Mouse (Mus musculus) liver, embryonic 15.5 days (tissue): ENCODE measurements around the gene Thumpd1. TPM values are rescaled to one million over a fixed set of nuclear protein-coding genes. Genes with fewer than 3 reads are reported as not detected.
A peak's percentile ranks its signal among the peaks of the same experiment; 100 is the strongest.

Experiments
- ATAC-seq: fragments of 200-750 bp; cut with Nextera tagmentation; 2 replicates; pipeline ENCODE4 v1.8.0; 2017; ENCODE audit warnings: moderate number of reproducible peaks, mild to moderate bottlenecking, moderate library complexity; ENCODE audit not compliant: insufficient read depth
- H3K27ac ChIP-seq: fragments of 300-500 bp; sonication (generic); replicated peaks from 2 replicates; pipeline ENCODE4 v1.5.1; 2015; ENCODE audit warnings: mild to moderate bottlenecking, inconsistent platforms
- H3K27me3 ChIP-seq: fragments of 300-500 bp; sonication (generic); 2 replicates; pipeline ENCODE4 v1.6.1; 2015; ENCODE audit warnings: mild to moderate bottlenecking, inconsistent platforms
- H3K36me3 ChIP-seq: fragments of 300-500 bp; sonication (generic); replicated peaks from 2 replicates; pipeline ENCODE4 v1.6.1; 2015; ENCODE audit warnings: moderate library complexity, mild to moderate bottlenecking, inconsistent platforms
- H3K4me1 ChIP-seq: fragments of 300-500 bp; sonication (generic); replicated peaks from 2 replicates; pipeline ENCODE4 v1.6.1; 2015; ENCODE audit warnings: inconsistent platforms
- H3K4me2 ChIP-seq: fragments of 300-500 bp; sonication (generic); 2 replicates; pipeline ENCODE4 v1.6.1; 2015; ENCODE audit warnings: moderate library complexity, mild to moderate bottlenecking, inconsistent platforms
- H3K4me3 ChIP-seq: fragments of 300-500 bp; sonication (generic); replicated peaks from 2 replicates; pipeline ENCODE4 v1.5.1; 2015; ENCODE audit warnings: mild to moderate bottlenecking, inconsistent platforms
- H3K9ac ChIP-seq: fragments of 300-500 bp; sonication (generic); 2 replicates; pipeline ENCODE4 v1.6.1; 2015; ENCODE audit warnings: moderate library complexity, mild to moderate bottlenecking, inconsistent platforms
- H3K9me3 ChIP-seq: fragments of 300-500 bp; sonication (generic); replicated peaks from 2 replicates; pipeline ENCODE4 v1.6.1; 2016; ENCODE audit warnings: inconsistent platforms
- WGBS: fragments of 180-500 bp; shearing (Covaris S2); methylation state at CpG from one replicate; pipeline ENCODE4 v1.1.7; 2015; ENCODE audit warnings: mixed read lengths; ENCODE audit not compliant: insufficient replicate concordance; 5-methylcytosine and 5-hydroxymethylcytosine counted together
- polyA plus RNA-seq: library from polyadenylated mRNA; unstranded; fragments of >200 nt; fragmentation: Nextera tagmentation; extraction: Ambion mirVana; gene quantifications from 2 replicates; pipeline ENCODE4 v1.2.1, GENCODE M21; 2015

The Thumpd1 gene
- 23.7 and 24.0 TPM in 2 replicates for polyA plus RNA-seq

DNA sequence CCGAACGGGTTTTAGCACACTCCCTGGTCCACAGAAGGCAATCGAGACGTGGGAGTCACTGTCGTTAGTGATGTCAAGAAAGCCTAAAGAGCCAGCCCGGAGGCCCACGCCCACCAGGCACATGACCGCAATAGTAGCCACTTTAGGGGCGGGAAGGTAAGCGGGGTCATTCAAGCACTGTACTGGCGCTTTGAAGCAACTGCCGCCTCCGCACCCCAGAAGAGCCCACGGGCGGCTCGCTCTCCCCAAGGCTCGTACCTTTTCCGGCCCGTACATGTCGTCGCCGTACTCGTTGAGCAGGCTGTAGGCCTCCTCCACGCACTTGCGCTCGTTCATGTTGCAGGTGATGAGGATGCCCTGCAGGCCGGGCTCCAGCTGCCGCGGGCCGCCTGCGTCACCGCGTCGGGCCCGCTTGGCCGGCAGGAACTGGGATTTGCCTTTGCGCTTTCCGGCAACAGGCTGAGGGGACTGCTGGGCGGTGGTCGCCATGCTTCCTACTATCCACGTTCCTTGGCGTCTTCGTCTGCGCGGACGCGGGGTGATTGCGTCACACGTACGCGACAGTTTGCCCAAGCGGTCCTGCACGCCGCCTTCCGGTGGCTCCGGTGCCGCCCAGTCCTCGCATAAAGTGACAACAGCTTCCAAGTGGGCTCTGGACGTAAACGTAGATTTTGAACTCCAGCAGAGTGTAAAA, at the start of gene Thumpd1:
Gene Thumpd1 (minus strand): TSS at position 546 of the 694 bp plus-strand sequence.
- peaks cover 35% of the 10 kb centered on the region for H3K36me3 ChIP-seq
- H3K9ac ChIP-seq, result peak within 1 kb of the TSS; percentile 68
- H3K9me3 ChIP-seq, result no peaks in the 10 kb centered on the region
- under 1% methylated on average over 60 of the region's 60 CpGs for WGBS
- peak; percentile 89 for ATAC-seq
- H3K4me2 ChIP-seq, result peak within 1 kb of the TSS; percentile 81
- no peaks in the 10 kb centered on the region for H3K27me3 ChIP-seq
- H3K4me1 ChIP-seq, result peaks cover 14% of the 10 kb centered on the region
- no peak within 1 kb of the TSS; the same call in 1 of the 2 replicates for H3K27ac ChIP-seq
- peak within 1 kb of the TSS; percentile 79 for H3K4me3 ChIP-seq

DNA sequence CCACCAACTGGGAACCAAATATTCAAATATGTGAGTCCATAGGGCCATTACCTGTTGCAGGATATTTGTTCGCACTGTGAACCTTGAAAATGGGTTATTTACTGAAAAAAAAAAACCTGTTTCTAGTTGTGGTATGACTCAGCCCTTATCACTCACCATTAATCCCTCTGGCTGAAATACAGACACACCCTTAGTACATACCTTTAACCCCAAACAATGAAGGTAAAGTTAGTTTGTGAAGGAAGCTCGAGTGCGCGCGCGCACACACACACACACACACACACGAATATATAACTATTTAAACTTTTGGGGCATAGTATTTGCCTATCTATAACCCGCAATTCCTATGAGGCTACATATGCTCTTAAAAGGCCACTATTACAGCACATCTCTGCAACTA, 49.3 kb upstream of the Thumpd1 start:
- no peak overlapping the region for H3K4me3 ChIP-seq
- no peak for ATAC-seq
- no peaks in the 10 kb centered on the region for H3K36me3 ChIP-seq
- H3K27me3 ChIP-seq, result no peaks in the 10 kb centered on the region
- no peaks in the 10 kb centered on the region for H3K9me3 ChIP-seq
- 84% methylated on average over 8 of the region's 8 CpGs for WGBS
- H3K27ac ChIP-seq, result no peak overlapping the region
- no peak overlapping the region for H3K4me2 ChIP-seq
- H3K4me1 ChIP-seq, result 0 out of 2 replicates have a peak, but pooled peaks cover 3% of the 10 kb centered on the region
- H3K9ac ChIP-seq, result no peak overlapping the region

- Histone ChIP-seq H3K9me3 (no peaks in the 10 kb centered on the region), H3K9ac (no peak overlapping the region), H3K4me3 (no peak overlapping the region), H3K27ac (no peak overlapping the region), H3K4me2 (no peak overlapping the region), H3K36me3 (no peaks in the 10 kb centered on the region), H3K4me1 (0 out of 2 replicates have a peak, but pooled peaks cover 3% of the 10 kb centered on the region), H3K27me3 (no peaks in the 10 kb centered on the region)
- 55% methylated on average over 6 of the region's 6 CpGs for WGBS
- no peak for ATAC-seq
Measured at GRCm38 (mm10) chr7:119766996-119767395, 46.4 kb upstream of the Thumpd1 start.

GRCm38 (mm10) chr7:119764377-119764776, 43.8 kb upstream of the Thumpd1 start:
- H3K27ac ChIP-seq, result no peak overlapping the region
- ATAC-seq, result no peak
- WGBS, result 70% methylated on average over 3 of the region's 3 CpGs

DNA sequence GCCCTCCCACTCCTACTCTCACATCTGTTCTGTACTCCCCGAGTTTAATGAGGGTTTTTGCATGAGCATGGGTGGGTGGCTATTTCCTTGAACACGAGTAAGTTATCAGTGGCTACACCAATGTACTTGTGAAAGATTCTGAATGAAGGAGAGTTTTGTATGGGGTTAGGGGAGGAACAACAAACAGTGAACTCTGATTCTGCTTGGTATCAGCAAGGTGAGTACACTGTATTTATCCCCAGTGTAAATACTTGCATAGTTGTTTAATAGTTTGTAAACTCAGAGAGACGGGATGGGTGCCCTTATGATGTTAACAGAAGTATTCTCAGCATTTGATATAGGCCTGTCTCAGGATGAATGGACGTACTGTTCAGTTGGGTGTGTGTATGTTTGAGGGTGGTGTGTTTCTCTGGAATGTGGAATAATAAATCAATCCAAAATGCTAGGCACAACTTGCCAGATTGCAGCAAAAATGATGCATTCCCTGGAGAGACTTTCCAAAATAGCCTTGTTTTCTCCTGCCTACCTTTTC, 41.6 kb upstream of the Thumpd1 start:
- WGBS, result 41% methylated on average over 4 of the region's 4 CpGs
- Histone ChIP-seq H3K27me3 (no peaks in the 10 kb centered on the region), H3K9me3 (no peaks in the 10 kb centered on the region), H3K9ac (no peak overlapping the region), H3K36me3 (no peaks in the 10 kb centered on the region), H3K4me1 (no peaks in the 10 kb centered on the region), H3K27ac (no peak overlapping the region), H3K4me2 (no peak overlapping the region), H3K4me3 (no peak overlapping the region)
- no peak for ATAC-seq

More at GRCm38 (mm10) chr7:119764377-119764776, 43.8 kb upstream of the Thumpd1 start:
- Histone ChIP-seq H3K9me3 (no peaks in the 10 kb centered on the region), H3K4me3 (no peak overlapping the region), H3K9ac (no peak overlapping the region), H3K36me3 (no peaks in the 10 kb centered on the region), H3K27me3 (no peaks in the 10 kb centered on the region), H3K4me2 (no peak overlapping the region), H3K4me1 (no peaks in the 10 kb centered on the region)

- no peaks in the 10 kb centered on the region for H3K9me3 ChIP-seq
- H3K4me2 ChIP-seq, result peak within 1 kb of the TSS; percentile 34
- no peaks in the 10 kb centered on the region for H3K4me1 ChIP-seq
- H3K27ac ChIP-seq, result no peak within 1 kb of the TSS
- 53% methylated on average over 11 of the region's 11 CpGs for WGBS
- H3K27me3 ChIP-seq, result no peaks in the 10 kb centered on the region
- no peaks in the 10 kb centered on the region for H3K36me3 ChIP-seq
- no peak within 1 kb of the TSS for H3K4me3 ChIP-seq
- H3K9ac ChIP-seq, result no peak within 1 kb of the TSS
- ATAC-seq, result peak; percentile 70
Measured at GRCm38 (mm10) chr7:119760527-119760951, 39.9 kb upstream of the Thumpd1 start, which contains the start of gene Acsm3. Gene Acsm3, plus strand, starts transcription at chr7:119760923.

GRCm38 (mm10) chr7:119753696-119754095, 33.1 kb upstream of the Thumpd1 start:
- Histone ChIP-seq H3K36me3 (no peaks in the 10 kb centered on the region), H3K4me2 (no peak overlapping the region), H3K9me3 (no peaks in the 10 kb centered on the region), H3K27ac (no peak overlapping the region), H3K4me3 (no peak overlapping the region), H3K4me1 (no peaks in the 10 kb centered on the region), H3K9ac (no peak overlapping the region), H3K27me3 (no peaks in the 10 kb centered on the region)
- ATAC-seq, result no peak
- 67% methylated on average over 1 of the region's 1 CpGs for WGBS

DNA sequence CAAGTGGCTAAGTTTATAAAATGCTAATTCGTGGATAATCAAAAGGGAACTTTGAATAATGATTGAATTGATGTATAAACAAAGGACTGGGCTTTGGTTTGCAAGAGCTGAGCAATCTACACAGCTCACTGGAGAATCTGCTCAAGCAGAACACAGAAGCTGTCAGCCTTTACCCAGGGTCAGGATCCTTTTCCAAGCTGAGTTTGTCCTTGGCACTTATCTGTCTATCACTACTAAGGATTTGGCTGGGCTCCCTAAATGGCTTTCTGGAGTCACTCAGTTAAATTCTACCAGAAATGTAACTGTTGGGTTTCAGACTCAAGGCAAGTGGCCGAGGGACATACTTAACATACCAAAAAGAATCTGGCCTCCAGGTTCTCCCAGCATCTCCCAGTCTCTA, 29.3 kb upstream of the Thumpd1 start:
- Histone ChIP-seq H3K27ac (no peak overlapping the region), H3K27me3 (no peaks in the 10 kb centered on the region), H3K9me3 (no peaks in the 10 kb centered on the region), H3K36me3 (no peaks in the 10 kb centered on the region), H3K4me3 (no peak overlapping the region), H3K4me1 (no peaks in the 10 kb centered on the region), H3K9ac (no peak overlapping the region), H3K4me2 (no peak overlapping the region)
- 28% methylated on average over 2 of the region's 2 CpGs for WGBS
- ATAC-seq, result no peak

GRCm38 (mm10) chr7:119748761-119749160, 28.2 kb upstream of the Thumpd1 start:
- Histone ChIP-seq H3K4me3 (no peak overlapping the region), H3K27ac (no peak overlapping the region), H3K9me3 (no peaks in the 10 kb centered on the region), H3K27me3 (no peaks in the 10 kb centered on the region), H3K9ac (no peak overlapping the region), H3K36me3 (no peaks in the 10 kb centered on the region), H3K4me1 (0 out of 2 replicates have a peak, but pooled peaks cover 4% of the 10 kb centered on the region), H3K4me2 (no peak overlapping the region)
- 47% methylated on average over 2 of the region's 2 CpGs for WGBS
- 0 out of 2 replicates have a peak, but pooled peaks have one; percentile 31 for ATAC-seq

GRCm38 (mm10) chr7:119745869-119746268, 25.3 kb upstream of the Thumpd1 start:
- Histone ChIP-seq H3K4me3 (no peak overlapping the region), H3K27me3 (no peaks in the 10 kb centered on the region), H3K4me1 (0 out of 2 replicates have a peak, but pooled peaks cover 4% of the 10 kb centered on the region), H3K9ac (no peak overlapping the region), H3K4me2 (no peak overlapping the region), H3K36me3 (no peaks in the 10 kb centered on the region), H3K9me3 (no peaks in the 10 kb centered on the region), H3K27ac (no peak overlapping the region)
- ATAC-seq, result no peak
- 66% methylated on average over 1 of the region's 1 CpGs for WGBS

GRCm38 (mm10) chr7:119744321-119744720, 23.7 kb upstream of the Thumpd1 start:
- Histone ChIP-seq H3K27ac (no peak overlapping the region), H3K4me3 (peak overlapping the region; percentile 24), H3K4me1 (0 out of 2 replicates have a peak, but pooled peaks cover 4% of the 10 kb centered on the region), H3K27me3 (no peaks in the 10 kb centered on the region), H3K36me3 (no peaks in the 10 kb centered on the region), H3K9ac (no peak overlapping the region), H3K4me2 (peak overlapping the region; percentile 54), H3K9me3 (no peaks in the 10 kb centered on the region)
- WGBS, result 5% methylated on average over 34 of the region's 34 CpGs
- no peak for ATAC-seq
